Mouse (Mus musculus) c-Kit-positive CD71-positive TER-119-positive erythroid progenitor cells, embryonic 14.5 days (primary cell): ENCODE data around the gene Snx29.

Experiments used
- DNase-seq: peaks from one replicate; pipeline ENCODE4 v3.0.0-alpha.2; 2013; ENCODE audit warnings: low spot score

Gene Snx29

GRCm38 (mm10) chr16:11778715-11779460 is 456.2 kb downstream of the Snx29 start:
- DNase-seq: no peak

GRCm38 (mm10) chr16:11782082-11782481 is 459.4 kb downstream of the Snx29 start:
- peak; percentile 53 for DNase-seq

GRCm38 (mm10) chr16:11783337-11783736 is 460.6 kb downstream of the Snx29 start:
- DNase-seq: no peak

DNA sequence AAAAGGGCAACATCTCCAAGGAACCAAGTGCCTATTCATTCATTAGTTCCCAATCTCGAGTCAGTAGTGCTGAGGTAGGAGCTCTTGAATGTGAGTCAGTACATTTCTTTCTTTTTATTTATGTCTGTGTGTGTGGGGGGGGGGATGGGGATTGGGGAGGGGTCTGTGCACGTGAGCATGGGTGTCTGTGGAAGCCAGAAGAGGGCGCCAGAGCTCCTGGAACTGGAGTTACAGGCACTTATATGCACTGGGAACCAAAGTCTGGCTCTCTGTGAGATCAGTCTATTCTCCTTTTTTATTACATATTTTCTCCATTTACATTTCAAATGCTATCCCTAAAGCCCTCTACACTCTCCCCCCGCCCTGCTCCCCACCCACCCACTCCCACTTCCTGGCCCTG is 461.6 kb downstream of the Snx29 start:
- DNase-seq: no peak

DNA sequence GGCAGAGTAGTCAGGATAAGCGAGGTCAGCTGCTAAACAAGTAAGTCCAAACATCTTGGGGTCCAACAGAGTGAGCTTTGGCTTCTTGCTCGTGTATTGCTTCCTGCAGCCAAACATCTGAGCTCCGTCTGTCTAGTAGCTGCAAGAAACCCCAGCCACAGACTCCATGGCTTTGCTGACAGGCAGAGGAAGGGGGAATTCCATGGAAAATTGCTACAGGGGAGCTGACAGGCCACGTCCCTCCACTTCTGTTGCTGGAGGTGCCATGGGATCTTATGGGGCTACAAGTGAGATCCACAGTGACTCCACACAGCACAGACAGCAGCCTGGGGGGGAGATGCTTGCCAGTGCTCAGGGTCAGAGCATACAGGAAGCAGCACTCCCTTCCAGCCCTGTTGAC is 463.1 kb downstream of the Snx29 start:
- DNase-seq: no peak

GRCm38 (mm10) chr16:11790476-11790875 is 467.8 kb downstream of the Snx29 start:
- no peak for DNase-seq

DNA sequence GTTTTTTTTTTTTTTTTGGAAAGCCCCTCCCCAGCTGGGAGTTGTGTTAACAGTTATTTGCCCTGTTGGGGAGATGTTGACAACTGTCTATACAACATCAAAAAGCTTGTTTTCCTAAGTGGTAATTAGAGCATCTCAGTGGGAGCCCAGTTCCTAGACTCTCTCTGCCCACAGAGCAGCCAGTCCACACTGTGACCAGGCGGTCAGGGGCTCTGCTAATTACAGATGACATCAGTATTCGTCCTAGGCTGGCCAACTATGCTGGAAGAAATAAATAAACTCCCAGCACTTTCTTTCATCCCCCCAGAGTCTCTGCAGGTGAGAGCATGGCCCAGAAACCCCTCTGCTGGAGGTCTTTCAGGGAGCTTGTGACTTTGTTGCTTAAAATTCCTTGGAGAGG is 470.7 kb downstream of the Snx29 start:
- DNase-seq: no peak

- DNase-seq: no peak
Observed at GRCm38 (mm10) chr16:11794628-11795027, 471.9 kb downstream of the Snx29 start.

- DNase-seq: no peak
Observed at GRCm38 (mm10) chr16:11795758-11796460, 473.2 kb downstream of the Snx29 start.

- no peak for DNase-seq
Observed at GRCm38 (mm10) chr16:11801960-11802539, 479.3 kb downstream of the Snx29 start.
